Mouse (Mus musculus) stomach, postnatal 0 days (tissue): ENCODE data around the gene Cyp2a4. TPM values are rescaled to one million over a fixed set of nuclear protein-coding genes. Genes with fewer than 3 reads are reported as not detected.
"Not testable (repeated sequence)": the region's sequence is repeated elsewhere in the genome, so short reads cannot be mapped to it uniquely, and the experiment has no call there.

Experiments
- ATAC-seq: fragments of 200-750 bp; cut with Nextera tagmentation; 2 replicates; pipeline ENCODE4 v1.8.0; 2017; ENCODE audit not compliant: low FRiP score, low TSS enrichment
- DNase-seq: peaks from one replicate; pipeline ENCODE4 v3.0.0-alpha.2; 2016; ENCODE audit warnings: low spot score
- H3K27ac ChIP-seq: fragments of 300-500 bp; sonication (generic); replicated peaks from 2 replicates; pipeline ENCODE4 v1.5.1; 2014; ENCODE audit warnings: mild to moderate bottlenecking, control low read depth
- H3K27me3 ChIP-seq: fragments of 300-500 bp; sonication (generic); 2 replicates; pipeline ENCODE4 v1.6.1; 2014; ENCODE audit warnings: low read length; ENCODE audit not compliant: control insufficient read depth, insufficient read depth
- H3K36me3 ChIP-seq: fragments of 300-500 bp; sonication (generic); 2 replicates; pipeline ENCODE4 v1.6.1; 2014; ENCODE audit warnings: low read length, mixed read lengths; ENCODE audit not compliant: control insufficient read depth, insufficient read depth
- H3K4me1 ChIP-seq: fragments of 300-500 bp; sonication (generic); replicated peaks from 2 replicates; pipeline ENCODE4 v1.6.1; 2014; ENCODE audit warnings: antibody characterized with exemption; ENCODE audit not compliant: control insufficient read depth, insufficient read depth
- H3K4me2 ChIP-seq: fragments of 300-500 bp; sonication (generic); replicated peaks from 2 replicates; pipeline ENCODE4 v1.6.1; 2014; ENCODE audit warnings: low read depth, mild to moderate bottlenecking, control low read depth, moderate library complexity
- H3K4me3 ChIP-seq: fragments of 300-500 bp; sonication (generic); 2 replicates; pipeline ENCODE4 v1.5.1; 2014; ENCODE audit warnings: low read depth, low read length, control low read depth
- H3K9ac ChIP-seq: fragments of 300-500 bp; sonication (generic); 2 replicates; pipeline ENCODE4 v1.6.1; 2014; ENCODE audit warnings: mild to moderate bottlenecking, low read length, control low read depth, mixed read lengths
- H3K9me3 ChIP-seq: fragments of 300-500 bp; sonication (generic); 2 replicates; pipeline ENCODE4 v1.6.1; 2016; ENCODE audit warnings: low read length; ENCODE audit not compliant: control insufficient read depth
- WGBS: fragments of 180-500 bp; shearing (Covaris S2); extraction: QIAGEN DNeasy Blood & Tissue Kit; methylation state at CpG from one replicate; pipeline ENCODE4 v1.1.7; 2014; 5-methylcytosine and 5-hydroxymethylcytosine counted together
- polyA plus RNA-seq: library from polyadenylated mRNA; unstranded; fragments of >200 nt; fragmentation: Nextera tagmentation; extraction: Ambion mirVana; gene quantifications from 2 replicates; pipeline ENCODE4 v1.2.1, GENCODE M21; 2015

Cyp2a4 gene
- polyA plus RNA-seq = not detected in 2 replicates

- not testable (repeated sequence) for H3K4me1 ChIP-seq, DNase-seq, H3K4me2 ChIP-seq, H3K27ac ChIP-seq, H3K9me3 ChIP-seq, H3K4me3 ChIP-seq, H3K36me3 ChIP-seq, ATAC-seq, H3K9ac ChIP-seq, H3K27me3 ChIP-seq
- 68% methylated on average over 2 of the region's 2 CpGs for WGBS
Observed at GRCm38 (mm10) chr7:26306926-26307325, at the start of gene Cyp2a4. Gene Cyp2a4 (plus strand): TSS chr7:26307169.

GRCm38 (mm10) chr7:26260034-26260433, 46.9 kb upstream of the Cyp2a4 start, which contains the start of gene Vmn1r184:
Gene Vmn1r184 (plus strand): TSS chr7:26260334.
- H3K27me3 ChIP-seq, H3K4me2 ChIP-seq, H3K4me3 ChIP-seq, H3K9ac ChIP-seq, H3K4me1 ChIP-seq, ATAC-seq, DNase-seq, H3K9me3 ChIP-seq, H3K27ac ChIP-seq, H3K36me3 ChIP-seq: not testable (repeated sequence)
- WGBS = 76% methylated on average over 1 of the region's 1 CpGs

GRCm38 (mm10) chr7:26303429-26304166, 3.4 kb upstream of the Cyp2a4 start:
- ATAC-seq, H3K4me2 ChIP-seq, H3K4me1 ChIP-seq, DNase-seq, H3K9me3 ChIP-seq, H3K27ac ChIP-seq, H3K36me3 ChIP-seq, H3K27me3 ChIP-seq, H3K4me3 ChIP-seq, H3K9ac ChIP-seq: not testable (repeated sequence)
- 72% methylated on average over 8 of the region's 8 CpGs for WGBS

- H3K9ac ChIP-seq, H3K27me3 ChIP-seq, H3K4me3 ChIP-seq, H3K27ac ChIP-seq, H3K36me3 ChIP-seq, ATAC-seq, H3K4me1 ChIP-seq, DNase-seq, H3K4me2 ChIP-seq, H3K9me3 ChIP-seq: not testable (repeated sequence)
- 86% methylated on average over 4 of the region's 4 CpGs for WGBS
Observed at GRCm38 (mm10) chr7:26311786-26312185, 4.8 kb downstream of the Cyp2a4 start.

- H3K36me3 ChIP-seq, H3K27me3 ChIP-seq, H3K9ac ChIP-seq, H3K9me3 ChIP-seq, DNase-seq, ATAC-seq, H3K4me1 ChIP-seq, H3K4me2 ChIP-seq, H3K27ac ChIP-seq, H3K4me3 ChIP-seq: not testable (repeated sequence)
- 73% methylated on average over 2 of the region's 2 CpGs for whole genome bisulfite sequencing
Observed at GRCm38 (mm10) chr7:26315194-26315593, 8.2 kb downstream of the Cyp2a4 start.

DNA sequence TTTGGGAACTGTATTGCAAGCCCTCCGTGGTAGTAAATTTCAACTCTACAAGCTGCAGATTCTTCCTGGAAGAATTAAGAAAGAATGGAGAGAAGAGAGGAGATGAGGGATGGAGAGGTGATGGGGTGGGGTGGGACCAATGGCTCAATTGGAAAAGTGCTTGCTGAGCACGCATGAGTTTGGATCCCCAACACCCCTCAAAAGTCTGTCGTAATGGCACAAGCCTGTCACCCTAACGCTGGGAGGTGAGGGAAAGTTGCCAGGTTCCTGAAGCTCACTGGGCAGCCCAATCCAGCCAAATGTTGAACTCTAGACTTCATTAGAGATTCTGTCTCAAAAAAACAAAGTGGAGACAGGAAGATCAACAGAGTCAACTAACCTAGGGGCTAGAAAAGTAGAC, 8.8 kb downstream of the Cyp2a4 start:
- DNase-seq, H3K36me3 ChIP-seq, H3K9me3 ChIP-seq, H3K27me3 ChIP-seq, H3K4me3 ChIP-seq, H3K27ac ChIP-seq, H3K9ac ChIP-seq, H3K4me2 ChIP-seq, ATAC-seq, H3K4me1 ChIP-seq: not testable (repeated sequence)
- 85% methylated on average over 4 of the region's 4 CpGs for WGBS
